Mouse (Mus musculus) hindbrain, postnatal 0 days (tissue): ENCODE measurements at regions not wholly inside any gene's neighbourhood (a gene's known extent, or its start where the extent isn't known, plus 50 kb on each side); places are given as distances from the start of the nearest gene placed in this dataset.

Experiments
- ATAC-seq: fragments of 200-750 bp; cut with Nextera tagmentation; 2 replicates; pipeline ENCODE4 v1.8.0; 2017; ENCODE audit warnings: mild to moderate bottlenecking, moderate TSS enrichment, moderate library complexity
- DNase-seq: peaks from one replicate; pipeline ENCODE4 v3.0.0-alpha.2; 2015; ENCODE audit warnings: low spot score
- H3K27ac ChIP-seq: fragments of 300-500 bp; sonication (generic); 2 replicates; pipeline ENCODE4 v1.5.1; 2014; ENCODE audit warnings: mild to moderate bottlenecking
- H3K27me3 ChIP-seq: fragments of 300-500 bp; sonication (generic); 2 replicates; pipeline ENCODE4 v1.6.1; 2014; ENCODE audit warnings: low read length, mixed read lengths; ENCODE audit not compliant: insufficient read depth
- H3K36me3 ChIP-seq: fragments of 300-500 bp; sonication (generic); 2 replicates; pipeline ENCODE4 v1.6.1; 2014; ENCODE audit warnings: low read length, mixed read lengths; ENCODE audit not compliant: insufficient read depth
- H3K4me1 ChIP-seq: fragments of 300-500 bp; sonication (generic); 2 replicates; pipeline ENCODE4 v1.6.1; 2014; ENCODE audit warnings: antibody characterized with exemption, low read length, mixed read lengths; ENCODE audit not compliant: insufficient read depth
- H3K4me2 ChIP-seq: fragments of 300-500 bp; sonication (generic); 2 replicates; pipeline ENCODE4 v1.6.1; 2014; ENCODE audit warnings: low read depth, mild to moderate bottlenecking, low read length, moderate library complexity, mixed read lengths
- H3K4me3 ChIP-seq: fragments of 300-500 bp; sonication (generic); 2 replicates; pipeline ENCODE4 v1.5.1; 2014; ENCODE audit warnings: low read length
- H3K9ac ChIP-seq: fragments of 300-500 bp; sonication (generic); replicated peaks from 2 replicates; pipeline ENCODE4 v1.6.1; 2014; ENCODE audit warnings: mild to moderate bottlenecking, low read length, moderate library complexity, mixed read lengths
- H3K9me3 ChIP-seq: fragments of 300-500 bp; sonication (generic); 2 replicates; pipeline ENCODE4 v1.6.1; 2016; ENCODE audit warnings: low read length, mixed read lengths
- CTCF ChIP-seq: IDR thresholded peaks from 2 replicates; pipeline ENCODE4 v1.5.1; 2016; ENCODE audit warnings: antibody characterized with exemption, control low read depth, low read depth
- WGBS: fragments of 180-500 bp; shearing (Covaris S2); extraction: QIAGEN DNeasy Blood & Tissue Kit; methylation state at CpG from one replicate; pipeline ENCODE4 v1.1.7; 2014; 5-methylcytosine and 5-hydroxymethylcytosine counted together

DNA sequence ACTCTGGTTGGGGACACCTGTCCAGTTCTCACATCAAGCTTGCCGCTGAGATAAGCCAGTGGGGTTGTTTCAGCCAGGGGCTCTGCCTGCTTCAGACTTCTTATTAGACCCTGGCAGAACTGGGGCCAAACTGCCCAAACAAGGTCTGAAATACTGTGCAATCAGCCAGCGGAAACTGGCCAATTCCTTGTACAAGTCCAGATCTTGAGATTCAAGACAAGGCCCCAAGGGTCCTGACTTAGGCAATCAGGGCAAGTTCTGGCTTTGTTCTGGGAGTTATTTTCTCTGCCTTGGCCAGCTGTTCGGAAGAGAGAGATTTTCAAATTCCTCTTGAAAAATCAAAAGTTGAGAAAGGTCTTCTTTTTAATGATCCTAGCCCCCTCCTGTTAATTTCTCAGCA, 104.1 kb upstream of the Kirrel3 start:
- ATAC-seq (no peak), DNase-seq (no peak)
- no peak overlapping the region for H3K4me3 ChIP-seq
- TF ChIP-seq CTCF: no peak
- no peaks in the 10 kb centered on the region for H3K4me1 ChIP-seq
- WGBS: 84% methylated on average over 3 of the region's 3 CpGs
- H3K4me2 ChIP-seq: no peak overlapping the region
- no peaks in the 10 kb centered on the region for H3K9me3 ChIP-seq
- no peak overlapping the region for H3K27ac ChIP-seq
- no peaks in the 10 kb centered on the region for H3K36me3 ChIP-seq
- no peak overlapping the region for H3K9ac ChIP-seq
- H3K27me3 ChIP-seq: no peaks in the 10 kb centered on the region

GRCm38 (mm10) chr9:34382208-34382607, 103.5 kb upstream of the Kirrel3 start:
- no peaks in the 10 kb centered on the region for H3K36me3 ChIP-seq
- H3K9ac ChIP-seq: no peak overlapping the region
- DNase-seq: no peak
- no peak overlapping the region for H3K4me2 ChIP-seq
- H3K4me3 ChIP-seq: no peak overlapping the region
- H3K27ac ChIP-seq: no peak overlapping the region
- H3K9me3 ChIP-seq: no peaks in the 10 kb centered on the region
- WGBS: 21% methylated on average over 1 of the region's 1 CpGs
- TF ChIP-seq CTCF: no peak
- no peak for ATAC-seq
- H3K27me3 ChIP-seq: no peaks in the 10 kb centered on the region
- no peaks in the 10 kb centered on the region for H3K4me1 ChIP-seq

DNA sequence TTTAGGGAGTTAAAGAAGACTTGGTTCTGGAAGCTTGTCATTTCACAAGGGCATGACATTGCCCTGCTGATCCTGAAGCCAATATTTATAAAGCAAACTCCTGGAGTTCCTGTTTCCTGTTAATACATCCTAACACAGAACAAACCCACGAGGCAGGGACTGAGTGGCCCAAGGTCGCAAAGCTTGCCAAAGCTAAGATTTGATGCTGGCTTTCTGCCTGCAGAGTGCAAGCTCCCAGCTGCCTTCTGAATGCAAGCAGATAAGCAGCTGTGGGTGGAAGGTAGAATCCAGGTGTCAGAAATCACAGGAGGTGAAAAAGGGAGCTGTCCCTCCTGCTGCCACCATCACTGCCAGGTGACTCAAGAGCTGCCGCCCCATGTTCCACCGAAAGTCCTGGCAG, 99.6 kb upstream of the Kirrel3 start:
- Histone ChIP-seq H3K9me3 (no peaks in the 10 kb centered on the region), H3K4me2 (no peak overlapping the region), H3K4me1 (no peaks in the 10 kb centered on the region), H3K27ac (no peak overlapping the region), H3K27me3 (no peaks in the 10 kb centered on the region), H3K9ac (no peak overlapping the region), H3K4me3 (no peak overlapping the region), H3K36me3 (no peaks in the 10 kb centered on the region)
- 62% methylated on average over 4 of the region's 4 CpGs for WGBS
- no peak for TF ChIP-seq CTCF
- DNase-seq: no peak
- ATAC-seq: no peak

GRCm38 (mm10) chr9:34393042-34393441, 92.7 kb upstream of the Kirrel3 start:
- no peaks in the 10 kb centered on the region for H3K27me3 ChIP-seq
- ATAC-seq: 0 out of 2 replicates have a peak, but pooled peaks have one; percentile 32
- H3K4me1 ChIP-seq: no peaks in the 10 kb centered on the region
- no peaks in the 10 kb centered on the region for H3K9me3 ChIP-seq
- peak; percentile 21 for DNase-seq
- no peaks in the 10 kb centered on the region for H3K36me3 ChIP-seq
- H3K27ac ChIP-seq: no peak overlapping the region
- WGBS: 56% methylated on average over 6 of the region's 6 CpGs
- H3K9ac ChIP-seq: no peak overlapping the region
- TF ChIP-seq CTCF: no peak
- no peak overlapping the region for H3K4me3 ChIP-seq
- H3K4me2 ChIP-seq: no peak overlapping the region

GRCm38 (mm10) chr9:34395839-34396804, 89.6 kb upstream of the Kirrel3 start:
- TF ChIP-seq CTCF: no peak
- H3K36me3 ChIP-seq: no peaks in the 10 kb centered on the region
- WGBS: 34% methylated on average over 6 of the region's 6 CpGs
- H3K4me2 ChIP-seq: no peak overlapping the region
- H3K4me3 ChIP-seq: no peak overlapping the region
- ATAC-seq: no peak
- no peak overlapping the region for H3K9ac ChIP-seq
- no peak overlapping the region for H3K27ac ChIP-seq
- H3K27me3 ChIP-seq: no peaks in the 10 kb centered on the region
- H3K9me3 ChIP-seq: no peaks in the 10 kb centered on the region
- no peak for DNase-seq
- no peaks in the 10 kb centered on the region for H3K4me1 ChIP-seq

- Histone ChIP-seq H3K4me3 (no peak overlapping the region), H3K4me2 (no peak overlapping the region), H3K4me1 (no peaks in the 10 kb centered on the region), H3K36me3 (no peaks in the 10 kb centered on the region), H3K27ac (no peak overlapping the region), H3K9me3 (no peaks in the 10 kb centered on the region), H3K9ac (no peak overlapping the region), H3K27me3 (no peaks in the 10 kb centered on the region)
- ATAC-seq (no peak), DNase-seq (no peak)
- 77% methylated on average over 4 of the region's 4 CpGs for WGBS
- no peak for TF ChIP-seq CTCF
Measured at GRCm38 (mm10) chr9:34411699-34412098, 74.0 kb upstream of the Kirrel3 start.

DNA sequence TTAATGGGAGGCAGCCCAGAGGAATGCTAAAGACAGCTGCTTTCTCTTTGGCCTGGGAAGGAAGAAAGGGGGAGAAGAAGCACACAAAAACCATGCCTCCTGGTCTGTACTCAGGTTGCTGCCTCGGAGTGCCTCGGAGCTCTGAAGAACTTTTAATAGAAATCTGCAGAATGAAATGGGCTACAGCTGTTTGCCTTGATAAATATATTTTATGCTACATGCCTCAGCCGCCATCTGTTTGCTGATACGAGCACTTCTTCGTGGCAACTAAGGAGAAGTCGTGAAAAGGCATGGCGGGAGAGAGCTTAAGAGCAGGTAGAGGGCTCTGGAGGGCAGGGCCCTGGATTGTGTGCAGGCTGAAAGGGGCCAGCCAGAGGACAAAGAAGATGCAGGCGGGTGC, 69.5 kb upstream of the Kirrel3 start:
- Histone ChIP-seq H3K27me3 (no peaks in the 10 kb centered on the region), H3K4me1 (no peaks in the 10 kb centered on the region), H3K4me2 (no peak overlapping the region), H3K4me3 (no peak overlapping the region), H3K36me3 (no peaks in the 10 kb centered on the region), H3K9me3 (no peaks in the 10 kb centered on the region), H3K27ac (no peak overlapping the region), H3K9ac (no peak overlapping the region)
- no peak for TF ChIP-seq CTCF
- WGBS: 74% methylated on average over 8 of the region's 8 CpGs
- DNase-seq (no peak), ATAC-seq (no peak)
